Mouse (Mus musculus): ENCODE data around the gene Tmem231. TPM values are rescaled to one million over a fixed set of nuclear protein-coding genes. Genes with fewer than 3 reads are reported as not detected.

Gene Tmem231
- total RNA-seq, 2 experiments from 2014 or later: 9.8 to 10.6 TPM

DNA sequence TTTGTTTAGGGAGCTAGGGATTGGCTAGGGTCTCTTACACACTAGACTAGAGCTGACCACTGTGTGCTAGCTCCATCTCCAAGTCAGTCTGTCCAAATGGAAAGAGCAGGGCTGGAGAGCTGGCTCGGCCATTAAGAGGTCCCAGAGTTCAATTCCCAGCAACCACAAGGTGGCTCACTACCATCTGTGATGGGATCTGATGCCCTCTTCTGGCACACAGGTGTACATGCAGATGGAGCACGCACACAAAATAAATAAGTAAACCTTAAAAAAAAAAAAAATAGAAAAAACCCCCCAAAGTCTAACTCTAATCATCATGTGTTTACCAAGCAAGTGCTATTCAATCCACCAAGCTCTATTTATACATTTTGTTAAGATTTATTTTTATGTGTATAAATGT is 14.0 kb downstream of the Tmem231 start:
- intact Hi-C loops (cut with DNase I): no loop called here
- DNase-seq (ENCODE audit: low spot score in 2 of 2): no peak

DNA sequence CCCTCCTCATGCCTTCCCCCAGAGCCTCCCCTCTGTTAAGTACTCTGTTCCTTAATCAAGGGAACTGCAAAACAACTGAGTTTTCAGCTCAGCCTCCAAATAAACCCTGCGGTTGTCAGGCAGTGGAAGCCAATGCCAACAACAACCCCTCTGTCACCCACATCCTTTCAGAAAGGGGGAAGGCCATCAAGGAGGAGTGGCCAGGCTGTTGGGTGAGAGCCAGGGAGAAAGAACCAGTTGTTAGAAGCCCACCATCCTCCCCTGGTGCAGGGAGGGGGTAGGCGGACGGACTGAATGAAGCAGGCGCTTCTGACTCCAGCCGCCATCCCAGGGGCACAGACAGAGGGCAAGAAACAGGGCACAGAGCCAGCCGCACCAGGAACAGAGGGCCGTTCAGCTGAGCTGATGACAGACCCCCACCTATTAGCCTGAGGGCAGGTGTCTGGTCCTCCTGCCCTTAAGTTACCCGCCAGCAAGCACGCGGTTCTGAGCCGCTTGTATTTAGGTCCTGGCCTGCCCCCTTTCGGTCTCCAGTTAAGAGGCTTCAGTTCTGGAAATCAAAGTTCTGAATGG is 20.7 kb downstream of the Tmem231 start:
- peak; percentile 55 to 66 for DNase-seq (ENCODE audit: low spot score in 2 of 2)
- intact Hi-C loops (cut with DNase I): no loop called here

DNA sequence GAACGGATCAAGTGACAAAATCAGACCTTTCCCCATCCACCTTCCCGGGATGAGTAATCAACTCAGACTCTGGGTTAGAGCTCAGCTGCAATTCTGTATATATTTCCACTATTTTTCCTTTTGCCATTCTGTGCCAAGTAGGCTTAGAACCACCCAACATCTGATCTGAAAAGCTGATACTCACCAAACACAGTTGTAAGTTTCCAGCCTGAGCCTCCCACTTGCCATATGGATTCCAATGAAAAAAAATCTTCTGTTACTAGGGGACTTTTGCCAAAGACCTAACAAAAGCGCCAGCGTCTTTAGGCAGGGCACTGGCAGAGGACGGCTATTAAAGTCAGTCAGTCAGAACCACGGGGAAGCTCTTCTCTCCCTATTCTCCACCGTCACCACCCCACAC is 22.1 kb downstream of the Tmem231 start:
- intact Hi-C loops (cut with DNase I): no loop called here
- peak in 1 of 2 experiments; percentile 43 for DNase-seq (ENCODE audit: low spot score in 2 of 2)

DNA sequence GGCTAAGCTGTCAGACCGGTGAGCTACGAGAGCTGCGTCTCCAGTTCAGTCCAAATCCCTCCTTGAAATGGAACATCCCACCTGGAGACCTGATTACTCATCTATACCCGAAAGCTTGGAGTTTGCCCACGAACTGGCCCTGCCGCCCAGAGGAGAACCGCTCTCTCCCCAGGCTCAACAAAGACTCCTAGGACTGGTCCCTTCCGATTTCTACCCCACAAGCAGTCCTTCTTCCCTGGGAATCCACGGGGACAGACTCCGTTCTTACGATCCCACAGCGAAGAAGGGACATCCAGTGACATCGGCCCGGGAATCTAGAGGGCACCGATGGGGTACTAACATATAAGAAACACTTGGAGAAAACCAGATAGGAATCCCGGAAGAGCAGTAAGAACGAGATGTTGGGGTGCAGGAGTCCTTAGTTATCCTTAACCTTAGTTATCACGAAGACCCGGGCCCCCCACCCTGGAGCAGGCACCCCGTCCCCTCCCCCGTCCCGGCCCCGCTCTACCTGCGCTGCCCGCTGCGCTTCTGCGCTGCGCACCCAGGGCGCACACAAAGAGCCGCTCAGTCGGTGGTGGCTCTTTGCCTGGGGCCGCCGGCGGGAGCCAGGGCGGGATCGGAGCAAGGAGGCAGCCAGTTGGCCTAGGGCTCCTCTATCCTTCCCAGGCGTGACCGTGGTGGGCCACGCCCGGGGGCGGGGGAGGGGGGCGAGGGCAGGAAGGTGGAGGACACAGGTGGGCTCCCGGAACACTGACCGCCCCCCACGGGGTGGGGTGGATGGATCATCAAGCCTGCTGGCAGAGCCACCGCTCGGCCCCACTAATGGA is 23.8 kb downstream of the Tmem231 start, which contains the start of gene Chst5:
Chst5 (minus strand) TSS at position 827 of the 830 bp plus-strand sequence.
- intact Hi-C loops (cut with DNase I): no loop called here
- DNase-seq (ENCODE audit: low spot score in 2 of 2): no peak

DNA sequence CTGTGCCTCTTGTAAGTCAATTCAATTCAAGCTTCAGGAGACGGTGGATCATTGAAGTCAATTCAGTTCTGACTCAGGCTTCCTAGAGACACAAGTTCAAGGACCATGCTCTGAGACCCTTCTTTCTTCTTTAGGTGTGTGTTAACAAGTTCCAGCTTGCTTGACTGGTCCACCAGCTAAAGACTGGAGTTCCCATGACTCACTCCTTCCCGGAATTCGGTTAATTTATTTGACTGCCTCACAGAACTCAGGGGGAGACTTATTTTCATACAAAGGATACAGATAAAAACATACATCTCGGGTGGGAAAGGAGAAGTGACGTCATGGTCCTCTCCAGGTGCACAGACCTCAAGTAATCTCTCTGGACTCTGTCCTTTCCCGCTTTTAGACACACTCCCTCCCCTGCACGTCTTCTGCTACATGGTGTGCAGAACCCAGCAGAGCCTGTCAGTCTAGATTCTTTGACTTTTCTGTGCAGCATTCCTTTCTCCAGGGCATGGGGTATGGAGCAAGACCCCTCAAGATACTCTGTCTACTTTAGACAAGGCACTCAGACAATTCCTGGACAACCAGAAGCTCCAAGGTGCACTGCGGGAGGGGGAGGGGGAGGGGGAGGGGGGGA is 28.1 kb downstream of the Tmem231 start:
- intact Hi-C loops (cut with DNase I): no loop called here
- no peak for DNase-seq (ENCODE audit: low spot score in 2 of 2)

DNA sequence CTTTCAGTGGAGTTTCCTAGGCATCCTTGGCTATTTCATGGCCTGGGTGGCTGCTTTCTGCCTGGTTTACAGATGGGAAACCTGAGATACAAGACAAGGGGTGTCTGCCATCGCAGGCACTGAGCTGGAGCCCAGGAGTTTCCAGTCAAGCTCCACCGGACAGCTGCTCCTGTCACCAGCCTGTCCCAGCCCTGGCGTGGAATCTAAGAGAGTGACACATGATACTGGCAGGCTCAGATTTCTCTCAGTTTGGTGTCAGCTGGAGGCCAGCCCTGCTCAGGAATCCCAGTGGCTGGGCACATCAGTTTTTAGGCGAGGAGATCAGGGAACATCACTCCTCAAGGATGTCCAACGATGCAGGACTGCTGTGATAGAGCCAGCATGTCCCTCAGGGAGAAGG is 31.6 kb downstream of the Tmem231 start:
- intact Hi-C loops (cut with DNase I): no loop called here
- no peak for DNase-seq (ENCODE audit: low spot score in 2 of 2)

DNA sequence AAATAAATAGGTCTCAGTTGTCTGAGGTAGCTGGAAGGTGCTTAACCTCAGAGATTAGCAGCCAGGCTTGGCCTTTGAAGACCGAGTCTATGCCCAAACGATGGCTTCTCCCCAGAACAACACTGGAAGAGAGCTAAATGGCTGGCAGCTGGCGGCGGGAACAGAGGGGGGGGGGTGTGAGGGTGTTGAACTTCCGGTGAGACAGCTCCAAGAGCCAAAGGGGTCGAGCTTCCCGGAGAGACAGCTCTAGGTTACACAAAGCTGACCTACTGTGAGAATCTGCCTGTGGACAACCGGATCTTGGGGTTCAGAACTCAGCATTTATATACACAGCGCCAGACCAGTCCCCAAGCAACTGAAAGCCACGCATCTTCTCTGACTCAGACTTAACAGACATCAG is 35.1 kb downstream of the Tmem231 start:
- intact Hi-C loops (cut with DNase I): no loop called here
- DNase-seq (ENCODE audit: low spot score in 2 of 2): no peak

DNA sequence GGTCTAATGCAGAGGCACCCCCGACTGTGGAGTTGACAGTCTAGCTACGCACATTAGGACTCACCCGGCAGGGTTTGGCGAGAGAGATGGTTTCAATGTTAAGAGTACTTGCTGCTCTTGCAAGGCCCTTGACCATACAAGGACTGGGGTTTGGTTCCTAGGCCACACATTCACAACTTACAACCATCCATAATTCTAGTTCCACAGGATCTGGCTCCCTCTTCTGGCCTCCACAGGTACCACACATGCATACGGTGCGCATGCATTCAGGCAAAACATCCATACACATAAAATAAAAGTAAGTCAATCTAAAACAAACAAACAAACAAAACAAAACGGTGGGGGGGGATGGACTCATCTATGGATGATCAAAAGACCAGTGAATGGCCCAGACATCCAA is 38.7 kb downstream of the Tmem231 start:
- intact Hi-C loops (cut with DNase I): no loop called here
- no peak for DNase-seq (ENCODE audit: low spot score in 2 of 2)

DNA sequence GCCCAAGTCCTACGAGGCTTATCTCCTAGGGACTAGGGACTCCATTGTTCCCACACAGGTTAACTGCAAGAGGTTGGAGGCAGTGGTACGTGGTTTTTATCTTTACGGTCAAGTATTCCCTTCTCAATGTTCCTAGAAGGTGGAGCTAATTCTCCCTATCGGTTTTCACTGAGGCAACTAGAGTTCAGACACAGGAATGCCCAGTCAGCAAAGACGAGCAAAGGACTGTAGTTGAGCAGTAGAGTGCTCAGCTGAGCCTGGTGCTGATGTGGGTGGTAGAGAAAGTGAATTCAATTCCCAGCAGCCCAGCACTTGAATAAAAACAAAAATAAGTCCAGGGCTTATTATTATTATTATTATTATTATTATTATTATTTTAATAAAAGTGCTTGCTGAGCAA is 41.1 kb downstream of the Tmem231 start:
- no peak for DNase-seq (ENCODE audit: low spot score in 2 of 2)
- intact Hi-C loops (cut with DNase I): no loop called here

DNA sequence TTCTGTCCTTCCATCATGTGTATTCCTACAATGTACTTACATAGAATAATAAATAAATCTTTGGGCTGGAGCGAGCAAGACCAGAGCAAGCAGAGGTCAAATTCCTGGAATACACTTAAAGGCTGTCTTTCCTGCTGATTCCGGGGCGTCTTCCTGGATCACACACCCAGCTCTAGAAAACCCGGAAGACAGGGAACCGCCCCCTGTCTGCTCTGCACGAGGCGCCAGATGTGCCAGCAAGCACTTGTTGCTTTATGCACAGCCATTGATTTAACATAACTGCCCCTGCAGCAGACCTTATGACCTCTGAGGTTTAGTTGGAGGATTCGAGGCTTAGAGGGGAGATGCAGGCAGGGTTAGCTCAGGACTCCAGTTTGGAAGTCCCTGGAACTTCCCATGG is 41.7 kb downstream of the Tmem231 start:
- intact Hi-C loops (cut with DNase I): no loop called here

DNA sequence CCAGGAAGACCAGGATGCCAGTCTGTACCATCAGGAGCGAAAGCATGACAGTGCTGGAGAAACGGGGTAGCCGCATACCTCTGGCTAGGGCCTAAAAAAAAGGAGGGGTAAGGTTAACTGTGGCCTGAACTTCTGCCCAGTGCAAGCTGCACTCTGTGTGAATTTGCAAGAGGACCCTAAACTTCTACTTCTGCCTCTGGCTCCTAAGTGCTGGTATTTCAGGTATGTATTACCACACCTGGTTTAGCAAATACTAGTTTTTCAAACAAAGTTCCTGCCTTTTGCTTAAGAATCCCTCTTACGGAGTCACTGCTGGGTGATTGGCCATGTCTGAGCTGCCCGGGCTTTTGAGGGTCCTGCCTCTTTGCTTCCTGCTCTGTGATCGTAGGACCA is 42.8 kb downstream of the Tmem231 start:
- intact Hi-C loops (cut with DNase I): no loop called here
- DNase-seq (ENCODE audit: low spot score in 2 of 2): no peak

More for the DNA sequence above, 41.7 kb downstream of the Tmem231 start:
- no peak for DNase-seq (ENCODE audit: low spot score in 2 of 2)

DNA sequence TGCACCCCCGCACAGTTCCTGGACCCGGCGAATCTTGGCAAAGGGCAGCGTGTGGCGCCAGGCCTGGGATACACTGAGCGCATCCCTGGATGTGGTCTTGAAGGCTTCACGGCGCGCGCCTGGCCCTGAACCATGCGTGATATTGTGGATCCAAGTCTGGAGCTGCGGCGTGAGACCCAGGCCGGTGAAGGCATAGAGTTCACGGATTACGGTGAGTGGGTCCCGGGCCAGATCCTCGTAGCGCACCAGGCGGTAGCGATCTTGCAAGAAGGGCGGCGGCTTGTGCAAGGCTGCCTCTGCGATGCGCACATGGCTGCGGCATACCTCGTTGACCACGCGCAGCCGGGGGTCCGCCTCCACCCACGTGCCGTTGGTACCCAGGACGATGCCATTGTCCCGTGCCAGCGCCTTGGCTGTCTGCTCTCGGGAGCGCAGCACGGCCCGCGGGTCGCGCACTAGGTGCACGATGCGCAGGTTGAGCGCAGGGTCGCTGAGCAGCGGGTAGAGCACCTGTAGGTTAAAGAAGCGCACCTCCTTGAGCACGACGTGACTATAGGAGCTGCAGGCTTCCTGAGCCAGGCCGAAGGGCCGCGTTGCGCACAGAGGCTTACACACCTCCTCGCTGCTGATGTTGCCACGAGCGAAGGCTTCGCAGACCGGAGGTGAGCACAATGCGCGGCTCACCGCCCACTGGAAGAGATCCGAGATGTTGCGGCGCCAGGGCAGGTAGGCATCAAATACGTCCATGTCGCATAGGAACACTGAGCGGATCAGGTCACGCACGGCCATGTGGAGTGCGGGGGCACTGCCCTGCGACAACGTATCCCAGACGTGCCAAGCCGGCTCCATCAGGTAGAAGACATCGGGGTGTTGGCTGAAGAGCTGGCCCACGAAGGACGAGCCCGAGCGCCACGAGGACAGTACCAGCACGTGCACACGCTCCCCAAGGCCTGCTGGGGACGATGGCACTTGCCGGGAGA is 43.5 kb downstream of the Tmem231 start:
- intact Hi-C loops (cut with DNase I): no loop called here
- no peak for DNase-seq (ENCODE audit: low spot score in 2 of 2)

DNA sequence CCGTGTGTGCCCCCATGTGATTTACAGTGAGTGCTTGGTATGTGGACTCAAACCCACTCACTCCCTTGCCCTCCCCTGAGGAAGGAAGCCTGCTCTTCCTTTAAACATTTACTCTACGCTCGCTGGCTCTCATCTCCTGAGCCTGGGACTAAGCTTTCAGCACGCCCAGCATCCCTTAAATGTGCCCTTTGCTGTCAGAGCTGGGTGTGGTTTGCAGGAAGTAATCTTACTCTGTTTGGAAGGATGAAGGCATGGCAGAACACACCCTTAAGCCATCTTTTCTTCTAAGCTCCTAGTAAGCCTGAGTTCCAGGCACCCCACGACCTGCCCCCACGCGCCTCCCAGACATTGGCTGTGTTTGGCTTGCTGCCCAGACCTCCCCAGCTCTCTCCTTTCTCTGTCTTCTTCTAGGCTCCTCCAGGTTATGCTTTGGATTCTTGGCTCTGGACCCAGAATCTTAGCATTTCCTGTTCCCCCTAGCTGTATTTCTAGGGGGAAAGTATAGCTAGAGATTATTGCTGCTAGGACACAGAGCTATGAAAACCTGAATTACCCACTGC is 45.5 kb downstream of the Tmem231 start:
- intact Hi-C loops (cut with DNase I): no loop called here
- DNase-seq (ENCODE audit: low spot score in 2 of 2): no peak

DNA sequence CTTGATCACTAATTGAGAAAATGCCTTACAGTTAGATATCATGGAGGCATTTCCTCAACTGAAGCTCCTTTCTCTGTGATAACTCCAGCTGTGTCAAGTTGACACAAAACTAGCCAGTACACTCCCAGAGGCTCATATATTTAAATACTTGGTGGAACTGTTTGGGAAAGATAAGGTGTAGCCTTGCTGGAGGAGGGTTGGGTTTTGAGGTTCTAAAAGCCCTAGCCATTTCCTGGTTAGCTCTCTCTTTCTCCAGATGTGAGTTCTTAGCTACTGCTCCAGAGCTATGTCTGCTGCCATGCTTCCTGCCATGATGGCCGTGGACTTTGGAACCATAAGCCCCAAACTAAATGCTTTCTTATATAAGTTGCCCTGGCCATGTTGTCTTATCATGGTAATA is 46.2 kb downstream of the Tmem231 start:
- DNase-seq (ENCODE audit: low spot score in 2 of 2): no peak
- intact Hi-C loops (cut with DNase I): no loop called here

DNA sequence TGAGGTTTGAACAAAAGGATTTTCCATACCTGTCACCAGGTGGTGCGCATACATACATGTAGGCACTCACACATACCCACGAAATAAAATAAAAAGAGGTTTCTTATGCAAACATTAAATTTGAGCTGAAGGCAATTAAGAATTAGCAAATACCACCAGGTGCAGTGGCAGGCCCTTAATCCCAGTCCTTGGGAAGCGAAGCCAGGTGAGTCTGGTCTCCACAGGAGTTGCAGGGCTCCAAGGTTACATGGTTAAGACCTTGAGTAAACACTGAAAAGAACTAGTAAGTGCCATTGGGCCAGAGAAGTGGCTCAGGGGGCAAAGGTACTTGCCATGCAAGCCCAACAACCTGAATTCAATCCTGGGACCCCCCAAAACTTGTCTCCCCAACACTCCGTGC is 50.1 kb downstream of the Tmem231 start:
- intact Hi-C loops (cut with DNase I): no loop called here
- no peak for DNase-seq (ENCODE audit: low spot score in 2 of 2)

DNA sequence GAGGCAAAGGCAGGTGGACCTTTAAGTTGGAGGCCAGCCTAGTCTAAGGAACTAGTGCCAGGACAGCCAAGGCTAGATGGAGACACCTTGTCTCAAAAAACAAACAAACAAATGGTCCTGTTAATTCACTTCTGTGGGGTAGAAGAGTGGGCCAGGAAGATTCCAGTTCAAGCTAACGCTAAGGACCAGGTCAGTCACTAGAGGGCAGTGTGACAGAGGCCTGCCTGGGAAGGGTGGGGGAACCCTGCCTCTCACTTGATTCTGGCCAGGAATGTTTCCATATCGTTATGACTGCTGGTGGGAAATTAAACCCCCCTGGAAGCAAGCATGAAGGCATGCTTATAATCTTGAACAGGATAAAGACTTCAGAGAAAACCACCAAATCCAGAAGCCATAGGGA is 52.1 kb downstream of the Tmem231 start:
- intact Hi-C loops (cut with DNase I): no loop called here
- DNase-seq (ENCODE audit: low spot score in 2 of 2): peak in 1 of 2 experiments; percentile 20

DNA sequence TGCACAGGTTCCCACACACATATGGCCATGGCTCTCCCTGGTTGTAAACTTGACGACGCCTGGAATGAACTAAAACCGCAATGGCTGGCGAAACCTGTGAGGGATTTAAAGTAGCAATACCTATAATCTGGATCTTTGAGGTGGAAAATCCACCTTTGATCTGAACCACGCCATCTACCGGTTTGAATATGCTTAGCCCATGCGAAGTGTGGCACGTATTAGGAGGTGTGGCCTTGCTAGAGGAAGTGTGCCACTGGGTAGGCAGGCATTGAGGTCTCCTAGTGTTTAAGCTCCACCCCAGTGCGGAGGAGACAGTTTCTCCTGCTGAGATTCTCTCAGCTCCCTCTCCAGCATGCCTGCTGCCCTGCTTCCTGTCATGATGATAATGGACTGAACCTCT is 56.0 kb downstream of the Tmem231 start:
- intact Hi-C loops (cut with DNase I): loop anchor here (10.0 kb wide), 1 partner anchor 117 kb away; the partner anchor contains the start of gene Adat1
- DNase-seq (ENCODE audit: low spot score in 2 of 2): no peak

DNA sequence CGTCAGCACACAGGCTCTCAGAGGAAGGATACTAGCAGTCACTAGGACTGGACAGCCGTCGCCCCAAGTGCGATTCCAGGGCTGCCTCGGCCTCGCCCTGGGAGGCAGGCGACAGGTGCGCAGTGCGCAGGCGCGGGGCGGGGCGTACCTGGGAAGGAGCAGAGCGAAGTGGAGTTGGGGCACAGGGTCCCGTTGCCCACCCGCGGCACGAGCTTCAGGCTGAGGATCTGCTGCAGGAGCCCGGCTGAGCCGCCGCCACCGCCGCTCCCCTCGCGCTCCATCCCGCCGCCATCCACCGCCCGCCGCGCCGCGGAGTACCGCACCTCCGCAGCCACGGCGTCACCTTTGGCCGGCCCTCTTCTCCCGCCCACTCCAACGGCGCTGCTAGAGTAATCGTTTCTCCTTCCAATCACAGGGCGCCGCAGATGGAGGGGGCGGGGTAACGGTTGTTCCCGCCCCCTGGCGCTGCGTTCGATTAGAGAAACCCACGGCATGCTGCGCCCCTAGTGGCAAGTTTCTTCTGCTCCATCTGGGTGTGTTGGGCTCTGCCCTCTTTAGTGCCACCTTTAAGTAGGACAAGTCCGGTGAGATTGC is 57.2 kb downstream of the Tmem231 start, which contains the start of gene Tmem170:
Tmem170 (minus strand) TSS at position 396 of the 594 bp plus-strand sequence.
- DNase-seq (ENCODE audit: low spot score in 2 of 2): peak; percentile 98 to 99
- intact Hi-C loops (cut with DNase I): loop anchor here (10.0 kb wide), 1 partner anchor 118 kb away; the partner anchor contains the start of gene Adat1

DNA sequence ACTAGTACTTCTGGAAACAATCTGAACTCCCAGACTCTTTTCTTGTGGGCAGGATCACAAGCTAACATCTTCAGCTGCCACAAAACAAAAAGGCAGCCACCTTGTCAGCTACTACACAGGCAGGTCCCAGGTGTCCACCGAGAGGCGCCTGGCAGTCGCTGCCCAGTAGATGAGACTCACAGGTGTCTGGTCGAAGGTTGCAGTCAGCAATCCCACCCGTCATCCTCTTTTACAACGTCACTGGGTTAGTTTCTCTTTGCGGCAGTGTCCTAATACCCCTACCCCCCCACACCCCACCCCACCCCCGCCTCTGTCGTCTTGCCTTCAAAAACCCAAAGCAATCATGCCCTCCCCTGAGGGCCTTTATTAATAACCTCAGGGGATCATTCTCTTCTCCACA is 57.9 kb downstream of the Tmem231 start:
- intact Hi-C loops (cut with DNase I): loop anchor here (10.0 kb wide), 1 partner anchor 119 kb away; the partner anchor contains the start of gene Adat1
- DNase-seq (ENCODE audit: low spot score in 2 of 2): no peak

Measured in left cerebral cortex, postnatal 14 days (tissue).